Mouse (Mus musculus): Measurements from ENCODE around the gene Ntn1. TPM values are rescaled to one million over a fixed set of nuclear protein-coding genes. Genes with fewer than 3 reads are reported as not detected.

The Ntn1 gene
- polyA plus RNA-seq, 1 experiment from 2014 or later, result 4.8 TPM

DNA sequence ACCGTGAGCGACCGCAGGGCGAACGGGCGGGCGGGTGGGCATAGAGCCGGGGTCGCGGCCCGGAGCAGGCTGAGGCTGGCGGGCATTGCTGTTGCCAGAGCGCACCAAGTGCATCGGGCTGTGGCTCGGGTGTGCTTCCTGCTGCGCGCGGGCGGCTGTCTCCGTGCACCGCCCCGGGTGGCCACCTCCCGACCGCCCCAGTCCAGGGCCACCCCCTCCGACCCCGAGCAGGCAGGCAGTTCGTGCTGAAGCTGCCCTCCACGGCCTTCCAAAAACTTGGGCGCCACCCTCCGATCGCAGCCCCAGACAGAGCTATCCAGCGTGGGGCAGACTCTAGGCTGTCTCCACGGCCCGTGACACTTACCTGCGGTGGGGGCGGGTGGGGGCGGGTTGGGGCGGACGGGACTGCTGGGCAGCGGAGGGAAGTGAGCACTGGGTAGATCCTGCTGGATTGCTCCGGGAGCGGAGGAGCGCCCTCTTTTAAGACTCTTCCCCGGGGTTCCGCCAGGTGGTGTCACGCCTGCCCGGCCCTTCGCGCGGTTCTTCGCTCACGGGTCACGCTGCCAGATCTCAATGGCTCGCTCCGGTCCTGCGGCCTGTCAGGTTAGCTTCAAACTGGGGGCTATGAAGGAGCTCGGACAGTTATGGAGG, 477 bp downstream of the Ntn1 start:
- Histone ChIP-seq H3K4me2 (ENCODE audit: low read depth, low read length, severe bottlenecking) (peak overlapping the region; percentile 92), H3K4me1 (replicated peaks; ENCODE audit: control insufficient read depth, insufficient read depth, low read length) (peaks cover 14% of the 10 kb centered on the region), H3K27me3 (ENCODE audit: control insufficient read depth, insufficient read depth, low read length) (peaks cover 47% of the 10 kb centered on the region), H3K27ac (ENCODE audit: low read depth, low read length) (peak overlapping the region; percentile 72; the same call in 1 of the 2 replicates), H3K36me3 (ENCODE audit: control insufficient read depth, insufficient read depth, low read length) (no peaks in the 10 kb centered on the region), H3K4me3 (ENCODE audit: low read depth, low read length) (peak overlapping the region; percentile 44), H3K9me3 (ENCODE audit: control insufficient read depth, low read length) (no peaks in the 10 kb centered on the region), H3K9ac (ENCODE audit: low read length) (peak overlapping the region; percentile 65)
- DNase-seq (ENCODE audit: low spot score) (peak; percentile 84), ATAC-seq (replicated peaks; ENCODE audit: low FRiP score) (peak; percentile 72)
- WGBS, result under 1% methylated on average over 57 of the region's 57 CpGs

DNA sequence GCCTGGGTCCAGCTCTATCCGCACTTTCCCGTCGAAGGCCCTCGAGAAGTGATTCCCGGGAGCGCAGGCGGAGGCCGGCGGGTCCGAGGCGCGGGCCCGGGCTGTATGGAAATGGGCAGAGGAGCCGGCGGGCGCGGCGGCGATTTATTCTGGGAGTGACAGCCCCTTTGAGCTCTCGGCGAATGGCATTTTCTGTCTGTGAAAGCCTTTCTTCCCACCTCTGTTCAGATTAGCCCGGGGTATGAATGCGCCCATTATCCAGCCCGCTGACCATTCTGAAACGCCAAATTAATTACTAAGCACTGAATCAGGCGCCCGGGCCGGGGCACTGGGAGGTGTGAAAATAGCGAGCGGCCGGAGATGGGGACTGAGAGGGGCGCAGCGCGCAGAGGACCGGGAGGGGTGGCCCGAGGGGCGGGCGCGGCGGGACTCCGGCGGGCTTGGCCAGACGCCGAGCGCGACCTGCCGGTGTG, 1.0 kb downstream of the Ntn1 start:
- Histone ChIP-seq H3K4me2 (ENCODE audit: low read depth, low read length, severe bottlenecking) (peak overlapping the region; percentile 92), H3K9me3 (ENCODE audit: control insufficient read depth, low read length) (no peaks in the 10 kb centered on the region), H3K27me3 (ENCODE audit: control insufficient read depth, insufficient read depth, low read length) (peaks cover 50% of the 10 kb centered on the region), H3K4me1 (replicated peaks; ENCODE audit: control insufficient read depth, insufficient read depth, low read length) (peaks cover 14% of the 10 kb centered on the region), H3K9ac (ENCODE audit: low read length) (peak overlapping the region; percentile 65; the same call in 1 of the 2 replicates), H3K4me3 (ENCODE audit: low read depth, low read length) (peak overlapping the region; percentile 44), H3K36me3 (ENCODE audit: control insufficient read depth, insufficient read depth, low read length) (no peaks in the 10 kb centered on the region), H3K27ac (ENCODE audit: low read depth, low read length) (peak overlapping the region; percentile 72; the same call in 1 of the 2 replicates)
- ATAC-seq (replicated peaks; ENCODE audit: low FRiP score) (peak; percentile 94), DNase-seq (ENCODE audit: low spot score) (peak; percentile 89)
- 1% methylated on average over 37 of the region's 47 CpGs for WGBS

DNA sequence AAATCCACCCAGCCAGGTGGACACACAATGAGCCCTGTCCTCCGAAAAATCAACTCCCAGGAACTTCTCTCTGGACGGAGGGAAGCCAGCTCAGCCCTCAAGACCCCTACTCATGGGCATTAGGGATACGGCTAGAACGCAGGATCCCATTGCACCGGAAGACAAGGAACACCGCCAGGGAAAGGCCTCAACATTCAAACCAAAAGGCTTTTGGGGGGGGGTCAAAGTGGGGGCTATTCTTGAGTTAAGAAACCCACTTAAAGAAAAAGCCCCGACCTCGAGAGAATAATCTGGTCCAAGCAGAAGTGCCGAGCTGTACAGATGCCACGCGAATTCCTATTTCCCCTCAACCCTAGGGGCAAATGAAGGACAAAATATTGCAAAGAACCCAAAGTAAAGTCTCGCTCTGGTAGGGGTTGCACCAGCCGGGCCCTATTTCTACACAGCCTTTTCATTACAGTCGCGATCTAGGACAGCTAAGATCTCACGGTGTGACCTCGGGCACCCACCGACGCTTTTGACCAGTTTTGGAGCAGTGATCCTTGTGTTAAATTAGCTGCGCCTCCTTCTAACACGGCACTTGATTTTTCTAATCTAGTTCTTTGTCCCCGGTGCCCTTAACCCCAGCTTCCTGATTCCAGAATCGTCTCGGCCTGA, 1.6 kb downstream of the Ntn1 start:
- Histone ChIP-seq H3K36me3 (ENCODE audit: control insufficient read depth, insufficient read depth, low read length) (no peaks in the 10 kb centered on the region), H3K27me3 (ENCODE audit: control insufficient read depth, insufficient read depth, low read length) (peaks cover 55% of the 10 kb centered on the region), H3K4me1 (replicated peaks; ENCODE audit: control insufficient read depth, insufficient read depth, low read length) (peaks cover 14% of the 10 kb centered on the region), H3K4me2 (ENCODE audit: low read depth, low read length, severe bottlenecking) (peak overlapping the region; percentile 92), H3K4me3 (ENCODE audit: low read depth, low read length) (peak overlapping the region; percentile 44), H3K9me3 (ENCODE audit: control insufficient read depth, low read length) (no peaks in the 10 kb centered on the region), H3K27ac (ENCODE audit: low read depth, low read length) (peak overlapping the region; percentile 63; the same call in 1 of the 2 replicates), H3K9ac (ENCODE audit: low read length) (no peak overlapping the region)
- ATAC-seq (replicated peaks; ENCODE audit: low FRiP score) (peak; percentile 24), DNase-seq (ENCODE audit: low spot score) (no peak)
- WGBS, result 3% methylated on average over 24 of the region's 24 CpGs

DNA sequence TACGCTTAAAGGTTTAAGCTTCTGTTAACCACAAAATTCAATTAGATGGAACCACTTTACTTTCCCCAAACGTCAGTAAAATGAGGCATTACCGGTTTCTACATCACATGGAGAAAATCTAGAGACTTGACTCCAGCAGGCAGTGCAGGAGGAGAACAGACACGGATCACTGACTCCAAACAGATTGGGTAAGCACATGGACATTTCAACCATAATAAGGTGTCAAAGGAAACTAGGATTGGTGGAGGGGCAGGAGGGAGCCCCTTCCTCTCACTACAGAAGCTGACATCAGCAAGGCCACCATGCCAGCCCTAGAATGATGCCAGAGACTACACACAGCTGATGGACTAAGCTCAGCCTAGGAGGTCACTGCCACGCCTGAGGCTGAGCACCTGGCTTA, 5.1 kb downstream of the Ntn1 start:
- Histone ChIP-seq H3K4me3 (ENCODE audit: low read depth, low read length) (no peak overlapping the region), H3K4me1 (replicated peaks; ENCODE audit: control insufficient read depth, insufficient read depth, low read length) (peaks cover 16% of the 10 kb centered on the region), H3K9me3 (ENCODE audit: control insufficient read depth, low read length) (no peaks in the 10 kb centered on the region; the same call in 1 of the 2 replicates), H3K27ac (ENCODE audit: low read depth, low read length) (no peak overlapping the region), H3K36me3 (ENCODE audit: control insufficient read depth, insufficient read depth, low read length) (no peaks in the 10 kb centered on the region), H3K9ac (ENCODE audit: low read length) (no peak overlapping the region), H3K4me2 (ENCODE audit: low read depth, low read length, severe bottlenecking) (no peak overlapping the region), H3K27me3 (ENCODE audit: control insufficient read depth, insufficient read depth, low read length) (peaks cover 63% of the 10 kb centered on the region)
- ATAC-seq (replicated peaks; ENCODE audit: low FRiP score) (no peak), DNase-seq (ENCODE audit: low spot score) (no peak)
- WGBS, result 57% methylated on average over 5 of the region's 5 CpGs

DNA sequence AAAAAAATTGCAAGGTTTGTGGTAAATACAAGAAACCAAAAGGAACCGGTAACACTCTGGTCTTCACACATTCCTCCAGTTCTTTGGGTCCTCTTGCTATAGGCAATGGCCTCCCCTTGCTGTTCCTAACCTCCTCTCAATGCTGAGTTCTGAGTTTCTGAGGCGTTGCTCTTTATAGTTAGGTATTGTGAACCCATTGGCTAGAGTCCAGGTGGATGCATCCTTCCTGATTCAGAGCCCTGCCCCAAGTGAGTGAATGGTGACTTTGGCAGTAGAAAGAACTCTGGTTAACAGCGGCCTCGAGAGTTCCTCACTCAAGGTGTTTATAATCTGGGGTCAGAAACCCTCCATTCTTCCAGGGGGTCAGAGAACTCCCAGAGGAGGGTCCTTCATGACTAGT, 5.9 kb downstream of the Ntn1 start:
- H3K4me1 ChIP-seq (replicated peaks; ENCODE audit: control insufficient read depth, insufficient read depth, low read length), result peaks cover 19% of the 10 kb centered on the region
- 43% methylated on average over 4 of the region's 4 CpGs for WGBS
- DNase-seq (ENCODE audit: low spot score) (no peak), ATAC-seq (replicated peaks; ENCODE audit: low FRiP score) (no peak)
- H3K4me2 ChIP-seq (ENCODE audit: low read depth, low read length, severe bottlenecking), result no peak overlapping the region
- H3K4me3 ChIP-seq (ENCODE audit: low read depth, low read length), result no peak overlapping the region
- no peaks in the 10 kb centered on the region; the same call in 1 of the 2 replicates for H3K9me3 ChIP-seq (ENCODE audit: control insufficient read depth, low read length)
- peaks cover 64% of the 10 kb centered on the region for H3K27me3 ChIP-seq (ENCODE audit: control insufficient read depth, insufficient read depth, low read length)
- H3K27ac ChIP-seq (ENCODE audit: low read depth, low read length), result no peak overlapping the region
- H3K9ac ChIP-seq (ENCODE audit: low read length), result no peak overlapping the region
- no peaks in the 10 kb centered on the region for H3K36me3 ChIP-seq (ENCODE audit: control insufficient read depth, insufficient read depth, low read length)

DNA sequence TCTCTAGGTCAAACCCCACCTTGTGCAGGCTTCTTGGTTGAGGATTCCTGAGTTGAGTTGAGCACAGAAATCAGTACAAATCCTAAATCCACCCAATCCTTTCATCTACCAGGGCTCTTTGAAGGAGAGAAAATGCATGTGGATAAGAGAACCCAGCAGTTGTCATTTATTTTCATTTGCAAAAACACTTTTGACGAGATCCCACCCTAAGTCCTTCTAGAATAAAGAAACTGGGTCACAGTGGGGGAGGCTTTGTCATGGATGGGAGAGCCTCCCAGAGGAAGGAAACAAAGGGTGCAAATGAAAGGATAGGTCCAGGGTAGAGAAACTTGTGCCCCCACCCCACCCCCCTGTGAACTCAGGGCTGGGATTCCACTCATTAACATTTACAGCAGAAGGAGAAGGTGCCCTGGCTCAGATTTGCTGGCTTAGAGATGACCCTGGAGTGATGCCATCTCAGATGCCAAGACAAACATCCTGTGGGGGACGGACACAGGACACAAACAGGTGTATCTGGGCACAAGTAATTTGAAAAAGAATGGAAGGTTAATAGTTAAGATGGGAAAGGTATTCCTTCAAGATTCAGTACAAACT, 6.6 kb downstream of the Ntn1 start:
- Histone ChIP-seq H3K4me3 (ENCODE audit: low read depth, low read length) (no peak overlapping the region), H3K9ac (ENCODE audit: low read length) (no peak overlapping the region), H3K4me1 (replicated peaks; ENCODE audit: control insufficient read depth, insufficient read depth, low read length) (peaks cover 16% of the 10 kb centered on the region), H3K4me2 (ENCODE audit: low read depth, low read length, severe bottlenecking) (no peak overlapping the region), H3K27me3 (ENCODE audit: control insufficient read depth, insufficient read depth, low read length) (peaks cover 67% of the 10 kb centered on the region), H3K36me3 (ENCODE audit: control insufficient read depth, insufficient read depth, low read length) (no peaks in the 10 kb centered on the region), H3K27ac (ENCODE audit: low read depth, low read length) (no peak overlapping the region), H3K9me3 (ENCODE audit: control insufficient read depth, low read length) (no peaks in the 10 kb centered on the region; the same call in 1 of the 2 replicates)
- 30% methylated on average over 2 of the region's 2 CpGs for WGBS
- DNase-seq (ENCODE audit: low spot score) (no peak), ATAC-seq (replicated peaks; ENCODE audit: low FRiP score) (no peak)

DNA sequence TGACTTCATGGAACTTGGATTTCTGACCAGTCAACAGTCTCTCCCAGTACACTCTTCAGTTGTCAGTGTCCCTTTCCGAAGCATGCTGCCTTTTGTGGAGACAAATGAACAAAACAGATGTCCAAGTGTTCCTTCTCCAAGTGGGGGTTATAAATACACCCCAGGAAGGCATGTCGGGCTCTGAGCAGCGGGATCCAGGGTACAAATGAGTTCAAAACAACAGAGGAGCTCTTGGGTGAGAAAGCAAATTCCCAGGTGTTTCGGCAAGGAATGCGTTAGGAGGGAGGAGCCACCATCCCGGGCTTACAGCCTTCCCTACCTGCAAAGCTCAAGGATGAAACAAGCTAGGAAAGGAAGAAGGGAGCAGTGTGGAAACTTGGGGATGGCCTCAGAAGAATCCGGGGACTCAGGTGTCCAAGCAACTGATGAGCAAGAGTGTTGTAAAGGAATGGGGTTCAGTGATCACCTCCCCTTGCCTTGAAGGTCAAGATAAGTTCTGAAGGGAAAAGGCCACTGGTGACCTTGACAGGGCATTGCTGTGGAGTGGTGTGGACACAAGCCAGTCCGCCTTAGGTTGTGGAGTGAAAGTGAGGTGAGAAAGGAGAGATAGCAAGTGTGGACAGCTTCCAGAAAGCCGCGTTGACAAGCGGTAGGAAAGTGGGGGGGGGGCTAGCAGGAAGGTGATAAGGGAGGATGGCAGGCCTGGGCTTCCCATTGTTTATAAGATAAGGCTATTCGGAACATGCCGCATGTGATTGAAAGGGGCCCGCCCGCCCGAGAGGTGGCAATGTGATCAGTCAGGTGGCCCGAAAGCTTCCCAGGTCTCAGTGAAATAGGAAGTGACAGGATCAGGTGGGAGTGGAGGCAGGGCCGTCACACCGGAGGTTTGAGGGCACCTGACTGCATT, 10.0 kb downstream of the Ntn1 start:
- Histone ChIP-seq H3K4me3 (ENCODE audit: low read depth, low read length) (no peak overlapping the region), H3K4me1 (replicated peaks; ENCODE audit: control insufficient read depth, insufficient read depth, low read length) (peaks cover 9% of the 10 kb centered on the region; the same call in 1 of the 2 replicates), H3K9ac (ENCODE audit: low read length) (no peak overlapping the region), H3K9me3 (ENCODE audit: control insufficient read depth, low read length) (no peaks in the 10 kb centered on the region; the same call in 1 of the 2 replicates), H3K27ac (ENCODE audit: low read depth, low read length) (no peak overlapping the region), H3K4me2 (ENCODE audit: low read depth, low read length, severe bottlenecking) (no peak overlapping the region), H3K36me3 (ENCODE audit: control insufficient read depth, insufficient read depth, low read length) (no peaks in the 10 kb centered on the region), H3K27me3 (ENCODE audit: control insufficient read depth, insufficient read depth, low read length) (peaks cover 63% of the 10 kb centered on the region)
- 6% methylated on average over 19 of the region's 19 CpGs for WGBS
- DNase-seq (ENCODE audit: low spot score) (no peak), ATAC-seq (replicated peaks; ENCODE audit: low FRiP score) (no peak)

DNA sequence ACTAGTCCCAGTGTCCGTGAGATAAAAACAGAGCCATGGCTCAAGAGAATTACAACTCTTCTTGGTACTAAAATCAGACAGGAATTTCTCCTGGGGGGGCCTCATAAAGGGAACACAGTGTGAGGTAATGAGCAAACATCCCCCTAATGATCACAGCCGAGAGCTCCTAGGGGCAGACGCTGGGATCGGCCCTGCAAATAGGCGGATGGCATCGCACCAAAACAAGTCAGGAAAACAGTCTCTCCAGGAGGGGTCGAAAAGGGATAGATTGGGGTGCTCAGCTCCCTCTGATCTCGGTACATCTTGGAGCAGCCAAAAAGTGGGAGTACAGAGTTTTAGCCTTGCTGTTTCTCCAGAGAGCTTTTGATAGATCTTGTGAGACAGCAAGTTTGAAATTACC, 11.0 kb downstream of the Ntn1 start:
- no peaks in the 10 kb centered on the region; the same call in 1 of the 2 replicates for H3K9me3 ChIP-seq (ENCODE audit: control insufficient read depth, low read length)
- H3K27ac ChIP-seq (ENCODE audit: low read depth, low read length), result no peak overlapping the region
- peaks cover 68% of the 10 kb centered on the region for H3K27me3 ChIP-seq (ENCODE audit: control insufficient read depth, insufficient read depth, low read length)
- DNase-seq (ENCODE audit: low spot score) (no peak), ATAC-seq (replicated peaks; ENCODE audit: low FRiP score) (no peak)
- no peaks in the 10 kb centered on the region for H3K36me3 ChIP-seq (ENCODE audit: control insufficient read depth, insufficient read depth, low read length)
- H3K9ac ChIP-seq (ENCODE audit: low read length), result no peak overlapping the region
- H3K4me1 ChIP-seq (replicated peaks; ENCODE audit: control insufficient read depth, insufficient read depth, low read length), result peaks cover 19% of the 10 kb centered on the region; the same call in 1 of the 2 replicates
- no peak overlapping the region for H3K4me3 ChIP-seq (ENCODE audit: low read depth, low read length)
- no peak overlapping the region for H3K4me2 ChIP-seq (ENCODE audit: low read depth, low read length, severe bottlenecking)
- WGBS, result 2% methylated on average over 8 of the region's 8 CpGs

All from forebrain, embryonic 11.5 days (tissue).